Mouse (Mus musculus) pancreas, adult 10 weeks (tissue): ENCODE measurements around the gene Esp24. TPM values are rescaled to one million over a fixed set of nuclear protein-coding genes. Genes with fewer than 3 reads are reported as not detected.

Experiments used
- polyA plus RNA-seq: library from polyadenylated mRNA; stranded (reverse); fragments of 350-450 nt; fragmentation: Illumina TruSeq; extraction: RNeasy Lipid Tissue Mini Kit (QIAGEN cat#74804); gene quantifications from one replicate; pipeline ENCODE4 v1.2.3, GENCODE M21; 2015; ENCODE audit warnings: low read depth, low replicate concordance; ENCODE audit not compliant: insufficient read depth

Gene Esp24
- polyA plus RNA-seq: not detected

GRCm38 (mm10) chr17:39036395-39036794 lies at the start of gene Esp24:
Esp24 (plus strand) TSS chr17:39036695.

GRCm38 (mm10) chr17:39043241-39043640 lies 6.7 kb downstream of the Esp24 start, which contains the start of gene Gm21903:
Gm21903 (minus strand) TSS chr17:39043341.

GRCm38 (mm10) chr17:39076937-39077336 lies 40.4 kb downstream of the Esp24 start, which contains the start of gene Esp23:
Esp23 (minus strand) TSS chr17:39077037.

Other genes with a start within 250 kb of the Esp24 start
- gene Gm21903, start 6.6 kb downstream of the Esp24 start, polyA plus RNA-seq: not detected
- not detected for gene Esp23, start 40.3 kb downstream of the Esp24 start, polyA plus RNA-seq
- gene Esp22, start 58.6 kb downstream of the Esp24 start, polyA plus RNA-seq: not detected